Comparison of ENCODE assay signal across 28 mouse cellular contexts in the genomic region with DNA sequence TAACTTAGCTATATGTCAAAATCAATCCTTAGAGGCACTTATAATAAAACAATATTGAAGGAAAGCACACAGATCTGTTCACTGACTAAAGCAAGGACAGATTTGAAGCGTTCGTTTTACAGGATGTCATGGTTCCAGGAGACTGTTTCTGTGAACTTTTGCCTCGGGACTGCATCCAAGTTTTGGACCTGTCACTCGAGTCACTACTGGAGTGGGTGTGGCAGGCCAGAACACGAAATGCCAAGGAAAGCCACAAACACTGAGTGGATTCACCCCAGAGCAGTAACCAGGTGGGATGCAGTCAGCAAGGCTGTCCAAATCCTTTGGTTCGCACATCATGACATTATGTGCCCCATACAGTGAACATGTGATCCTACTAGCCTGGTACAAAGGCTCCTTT. TPM values are rescaled to one million over a fixed set of nuclear protein-coding genes. Genes with fewer than 3 reads are reported as not detected.
DNase-seq lines count a peak whose midpoint lies in the region; ATAC-seq and TF ChIP-seq lines count a peak whose summit lies in the region.
"Had no signal": no experiment of that assay in that cellular context is flagged by ENCODE, and none has a peak within 500 bp of the region (broad histone marks: within the 10 kb centered on the region; RNA-seq: fewer than 3 reads in every experiment).

No protein-coding gene starts in this region.

- H3K27ac ChIP-seq in kidney, embryonic 15.5 days: no peak overlapping the region
- H3K27ac ChIP-seq in kidney, embryonic 14.5 days (ENCODE audit: low read depth, low read length): no peak overlapping the region
- no peak overlapping the region for H3K27ac ChIP-seq in intestine, postnatal 0 days (ENCODE audit: low read depth, low read length)
- H3K27ac ChIP-seq: embryonic facial prominence, embryonic 12.5 days; embryonic facial prominence, embryonic 15.5 days; gastrocnemius, adult 2 months; heart, embryonic 15.5 days; hindbrain, embryonic 14.5 days; hindbrain, postnatal 0 days had no signal

- no peak overlapping the region for H3K4me3 ChIP-seq in kidney, embryonic 15.5 days (replicated peaks)
- H3K4me3 ChIP-seq in kidney, embryonic 14.5 days (ENCODE audit: low read length): no peak overlapping the region
- H3K4me3 ChIP-seq in intestine, postnatal 0 days (ENCODE audit: low read depth, low read length): no peak overlapping the region
- H3K4me3 ChIP-seq: embryonic facial prominence, embryonic 12.5 days; embryonic facial prominence, embryonic 15.5 days; gastrocnemius, adult 2 months; heart, embryonic 12.5 days; heart, embryonic 15.5 days had no signal

- no peaks in the 10 kb centered on the region for H3K4me1 ChIP-seq in kidney, embryonic 15.5 days
- no peaks in the 10 kb centered on the region for H3K4me1 ChIP-seq in kidney, embryonic 14.5 days (ENCODE audit: control insufficient read depth, insufficient read depth, low read length)
- H3K4me1 ChIP-seq in intestine, postnatal 0 days (replicated peaks; ENCODE audit: control insufficient read depth, insufficient read depth, low read length): no peaks in the 10 kb centered on the region
- H3K4me1 ChIP-seq: embryonic facial prominence, embryonic 12.5 days; embryonic facial prominence, embryonic 15.5 days; heart, embryonic 12.5 days; heart, embryonic 15.5 days had no signal

- H3K4me2 ChIP-seq in kidney, embryonic 15.5 days: no peak overlapping the region
- H3K4me2 ChIP-seq in kidney, embryonic 14.5 days (replicated peaks; ENCODE audit: low read depth, low read length): no peak overlapping the region
- no peak overlapping the region for H3K4me2 ChIP-seq in intestine, postnatal 0 days (replicated peaks; ENCODE audit: low read depth)
- H3K4me2 ChIP-seq: embryonic facial prominence, embryonic 12.5 days; embryonic facial prominence, embryonic 15.5 days; heart, embryonic 12.5 days; heart, embryonic 15.5 days; hindbrain, embryonic 14.5 days had no signal

- no peak for ATAC-seq in kidney, embryonic 15.5 days (replicated peaks; ENCODE audit: low FRiP score)
- ATAC-seq in kidney, embryonic 14.5 days (ENCODE audit: low FRiP score, low TSS enrichment): no peak
- ATAC-seq in intestine, postnatal 0 days: no peak
- ATAC-seq: activated CD4-positive, CD25-positive, alpha-beta regulatory T cell, adult 4 months; forebrain, embryonic 14.5 days; forebrain, postnatal 0 days; hindbrain, postnatal 0 days had no signal

- H3K9me3 ChIP-seq in kidney, embryonic 15.5 days (replicated peaks): no peaks in the 10 kb centered on the region
- peaks cover 4% of the 10 kb centered on the region; the same call in 1 of the 2 replicates for H3K9me3 ChIP-seq in kidney, embryonic 14.5 days (ENCODE audit: control insufficient read depth, low read length)
- peaks cover 5% of the 10 kb centered on the region; the same call in 1 of the 2 replicates for H3K9me3 ChIP-seq in intestine, postnatal 0 days (ENCODE audit: control insufficient read depth)
- H3K9me3 ChIP-seq: embryonic facial prominence, embryonic 12.5 days; embryonic facial prominence, embryonic 15.5 days; heart, embryonic 15.5 days had no signal

- H3K27me3 ChIP-seq in kidney, embryonic 15.5 days: no peaks in the 10 kb centered on the region
- H3K27me3 ChIP-seq in kidney, embryonic 14.5 days (ENCODE audit: control insufficient read depth, insufficient read depth, low read length): no peaks in the 10 kb centered on the region
- no peaks in the 10 kb centered on the region for H3K27me3 ChIP-seq in intestine, postnatal 0 days (replicated peaks; ENCODE audit: control insufficient read depth, insufficient read depth, low read length)
- H3K27me3 ChIP-seq: embryonic facial prominence, embryonic 12.5 days; embryonic facial prominence, embryonic 15.5 days; heart, embryonic 12.5 days; heart, embryonic 15.5 days had no signal

- no peak overlapping the region for H3K9ac ChIP-seq in kidney, embryonic 15.5 days
- H3K9ac ChIP-seq in kidney, embryonic 14.5 days (ENCODE audit: low read depth, low read length): no peak overlapping the region
- H3K9ac ChIP-seq in intestine, postnatal 0 days (ENCODE audit: low read depth, low read length): no peak overlapping the region
- H3K9ac ChIP-seq: embryonic facial prominence, embryonic 12.5 days; embryonic facial prominence, embryonic 15.5 days; forebrain, postnatal 0 days; heart, embryonic 12.5 days; heart, embryonic 15.5 days; hindbrain, embryonic 14.5 days had no signal

- 82% methylated on average over 6 of the region's 6 CpGs for WGBS in kidney, embryonic 15.5 days
- WGBS in kidney, embryonic 14.5 days: 88% methylated on average over 6 of the region's 6 CpGs
- 90% methylated on average over 6 of the region's 6 CpGs for WGBS in intestine, postnatal 0 days

- TF ChIP-seq CTCF in intestine, postnatal 0 days (IDR thresholded peaks at IDR 0.05; ENCODE audit: low read depth): no peak

- H3K36me3 ChIP-seq in kidney, embryonic 15.5 days: peaks cover 14% of the 10 kb centered on the region; the same call in 1 of the 2 replicates
- no peaks in the 10 kb centered on the region for H3K36me3 ChIP-seq in kidney, embryonic 14.5 days (ENCODE audit: control insufficient read depth, insufficient read depth, low read length)
- 0 out of 2 replicates have a peak, but pooled peaks cover 3% of the 10 kb centered on the region for H3K36me3 ChIP-seq in intestine, postnatal 0 days (ENCODE audit: control insufficient read depth, insufficient read depth)
- H3K36me3 ChIP-seq: embryonic facial prominence, embryonic 12.5 days; embryonic facial prominence, embryonic 15.5 days; heart, embryonic 15.5 days had no signal

- peak; percentile 51 for DNase-seq in kidney, adult 18-20 months
- peak; percentile 79 for DNase-seq in kidney, adult 9 months
- peak; percentile 26 for DNase-seq in 3T3-L1 (ENCODE audit: low read depth, low spot score)
- DNase-seq in adipocyte (ENCODE audit: low spot score): peak; percentile 37
- DNase-seq: adrenal gland, postnatal 10 days; cerebellum, adult 18-20 months; cerebellum, adult 9-10 months; cerebellum, postnatal 14 days; forebrain, postnatal 0 days; gastrocnemius, adult 2 months; gastrocnemius, postnatal 14 days; heart, adult 18-20 months; heart, postnatal 10 days; heart, postnatal 4 days had no signal

RNA-seq across cellular contexts. Expression of gene Slc22a13, which starts 5.7 kb away (rescaled TPM):
- polyA plus RNA-seq in kidney, embryonic 15.5 days (2015; fragmentation: Nextera tagmentation; extraction: Ambion mirVana): 7.6 and 9.8 TPM in 2 replicates
- polyA plus RNA-seq in kidney, embryonic 14.5 days (2014; fragmentation: Nextera tagmentation; extraction: Ambion mirVana): 0.44 and 0.93 TPM in 2 replicates
- polyA plus RNA-seq in intestine, postnatal 0 days (2015; fragmentation: Nextera tagmentation; extraction: Ambion mirVana): 0.10 TPM in 1 of 2 replicates, not detected in the other
- polyA plus RNA-seq: activated CD4-positive, CD25-positive, alpha-beta regulatory T cell, adult 4 months; embryonic facial prominence, embryonic 12.5 days; embryonic facial prominence, embryonic 15.5 days; forebrain, embryonic 11.5 days; forebrain, embryonic 14.5 days; forebrain, postnatal 0 days; frontal cortex, adult 2 months; heart, embryonic 12.5 days; heart, embryonic 15.5 days; hindbrain, embryonic 11.5 days; hindbrain, embryonic 14.5 days; hindbrain, postnatal 0 days had no signal

RNA-seq across cellular contexts. Expression of gene Gm47289, which starts 55.6 kb away (rescaled TPM):
- polyA plus RNA-seq in kidney, embryonic 15.5 days (2015; fragmentation: Nextera tagmentation; extraction: Ambion mirVana): not detected in 2 replicates
- polyA plus RNA-seq in kidney, embryonic 14.5 days (2014; fragmentation: Nextera tagmentation; extraction: Ambion mirVana): not detected in 2 replicates
- not detected in 2 replicates for polyA plus RNA-seq in intestine, postnatal 0 days (2015; fragmentation: Nextera tagmentation; extraction: Ambion mirVana)
- polyA plus RNA-seq: embryonic facial prominence, embryonic 12.5 days; embryonic facial prominence, embryonic 15.5 days; forebrain, embryonic 11.5 days; forebrain, embryonic 14.5 days; forebrain, postnatal 0 days; frontal cortex, adult 2 months; heart, embryonic 12.5 days; heart, embryonic 15.5 days; hindbrain, embryonic 11.5 days; hindbrain, embryonic 14.5 days; hindbrain, postnatal 0 days had no signal

RNA-seq across cellular contexts. Expression of gene Acaa1b, which starts 57.7 kb away (rescaled TPM):
- 26.9 and 30.5 TPM in 2 replicates for polyA plus RNA-seq in kidney, embryonic 15.5 days (2015; fragmentation: Nextera tagmentation; extraction: Ambion mirVana)
- polyA plus RNA-seq in kidney, embryonic 14.5 days (2014; fragmentation: Nextera tagmentation; extraction: Ambion mirVana): 8.1 and 13.5 TPM in 2 replicates
- polyA plus RNA-seq in intestine, postnatal 0 days (2015; fragmentation: Nextera tagmentation; extraction: Ambion mirVana): 16.4 and 17.5 TPM in 2 replicates
- polyA plus RNA-seq: activated CD4-positive, CD25-positive, alpha-beta regulatory T cell, adult 4 months had no signal

Comparison
In these comparisons a context has a peak if more than half of its experiments do, and no peak if none do; other contexts are left out.
1. DNase-seq: peak in every context shown above with its lines; median percentile 79 in kidney, adult 9 months; 51 in kidney, adult 18-20 months; 37 in adipocyte; 26 in 3T3-L1.